Mouse (Mus musculus) C2C12 (cell line): ENCODE data around the gene Rbl2. TPM values are rescaled to one million over a fixed set of nuclear protein-coding genes. Genes with fewer than 3 reads are reported as not detected.

Experiments used
- H3K27me3 ChIP-seq: one replicate; pipeline ENCODE4 v1.6.1; 2011; ENCODE audit not compliant: control insufficient read depth, insufficient read depth, insufficient read length
- H3K36me3 ChIP-seq: one replicate; pipeline ENCODE4 v1.6.1; 2011; ENCODE audit not compliant: control insufficient read depth, insufficient read depth
- H3K4me3 ChIP-seq: one replicate; pipeline ENCODE4 v1.5.1; 2011; ENCODE audit warnings: mild to moderate bottlenecking, control low read depth; ENCODE audit not compliant: poor library complexity, insufficient read depth, severe bottlenecking
- H3K79me2 ChIP-seq: one replicate; pipeline ENCODE4 v1.6.1; 2011; ENCODE audit not compliant: control insufficient read depth, insufficient read depth
- H3K79me3 ChIP-seq: one replicate; pipeline ENCODE4 v1.6.1; 2011; ENCODE audit warnings: low read depth, control low read depth
- H3ac ChIP-seq: one replicate; pipeline ENCODE3; 2011; ENCODE audit warnings: low read depth; ENCODE audit not compliant: control insufficient read depth, insufficient read length
- CEBPB ChIP-seq: IDR thresholded peaks from one replicate; pipeline ENCODE4 v1.6.1; 2011; ENCODE audit warnings: low read depth, mild to moderate bottlenecking, control low read depth, moderate library complexity
- CTCF ChIP-seq: IDR thresholded peaks from one replicate; pipeline ENCODE4 v1.5.1; 2011; ENCODE audit not compliant: control insufficient read depth, insufficient read depth, insufficient read length
- FOSL1 ChIP-seq: IDR thresholded peaks from one replicate; pipeline ENCODE4 v1.8.0; 2011; ENCODE audit warnings: mild to moderate bottlenecking, low read length; ENCODE audit not compliant: poor library complexity, insufficient read depth, severe bottlenecking
- MAX ChIP-seq: IDR thresholded peaks from one replicate; pipeline ENCODE4 v1.6.1; 2011; ENCODE audit warnings: mild to moderate bottlenecking, control low read depth
- MYOD1 ChIP-seq: IDR thresholded peaks from one replicate; pipeline ENCODE4 v1.6.1; 2011; ENCODE audit warnings: low read depth; ENCODE audit not compliant: control insufficient read depth, insufficient read length
- MYOG ChIP-seq: IDR thresholded peaks from one replicate; pipeline ENCODE4 v1.6.1; 2011; ENCODE audit not compliant: control insufficient read depth, insufficient read length; ENCODE audit errors: extremely low read depth
- USF1 ChIP-seq: IDR thresholded peaks from one replicate; pipeline ENCODE4 v1.6.1; 2011; ENCODE audit warnings: low read depth, mild to moderate bottlenecking, control low read depth, moderate library complexity
- polyA plus RNA-seq: library from polyadenylated mRNA; unstranded; fragments of >200 nt; fragmentation: generic; extraction: Trizol; gene quantifications from one replicate; pipeline ENCODE4 v1.2.1, GENCODE M21; 2012; ENCODE audit warnings: missing spikeins

Rbl2 gene
- polyA plus RNA-seq, 1 experiment = 4.7 TPM

DNA sequence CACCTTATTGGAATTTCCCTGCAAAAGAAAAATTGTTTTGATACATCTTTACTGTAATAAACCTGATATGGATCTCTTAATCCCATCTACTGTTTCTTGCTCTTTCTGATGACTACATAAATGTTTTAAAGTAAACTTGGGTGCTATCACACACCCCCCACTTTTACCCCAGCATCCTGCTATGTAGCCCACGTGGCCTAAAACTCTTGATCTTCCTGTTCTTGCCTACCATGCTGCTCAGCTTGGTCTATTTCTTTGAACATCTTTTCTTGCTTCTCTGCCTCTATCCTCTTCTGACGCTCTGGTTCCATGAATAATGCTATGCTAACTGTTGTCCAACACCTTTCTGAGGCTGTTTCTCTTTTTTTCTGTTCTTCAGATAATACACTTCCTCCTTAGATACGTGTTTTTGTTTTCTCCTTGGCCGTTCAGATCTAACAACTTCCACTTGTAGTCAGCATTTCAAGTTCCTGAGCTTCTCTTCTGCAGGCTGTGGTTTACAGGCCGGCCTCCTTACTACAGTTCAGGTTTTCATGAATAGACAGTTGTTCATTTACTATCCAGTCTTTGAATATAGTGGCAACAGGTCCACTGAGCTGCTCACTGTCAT lies 42.1 kb downstream of the Rbl2 start:
- no peaks in the 10 kb centered on the region for H3K79me2 ChIP-seq
- H3K36me3 ChIP-seq = peaks cover 18% of the 10 kb centered on the region
- TF ChIP-seq MYOD1 = no peak
- no peak for TF ChIP-seq CTCF
- no peak for TF ChIP-seq CEBPB
- no peak for TF ChIP-seq USF1
- TF ChIP-seq FOSL1 = no peak
- no peak for TF ChIP-seq MYOG
- TF ChIP-seq MAX = no peak
- H3K79me3 ChIP-seq = no peaks in the 10 kb centered on the region
- H3K27me3 ChIP-seq = no peaks in the 10 kb centered on the region
- H3ac ChIP-seq = no peak overlapping the region
- no peak overlapping the region for H3K4me3 ChIP-seq

DNA sequence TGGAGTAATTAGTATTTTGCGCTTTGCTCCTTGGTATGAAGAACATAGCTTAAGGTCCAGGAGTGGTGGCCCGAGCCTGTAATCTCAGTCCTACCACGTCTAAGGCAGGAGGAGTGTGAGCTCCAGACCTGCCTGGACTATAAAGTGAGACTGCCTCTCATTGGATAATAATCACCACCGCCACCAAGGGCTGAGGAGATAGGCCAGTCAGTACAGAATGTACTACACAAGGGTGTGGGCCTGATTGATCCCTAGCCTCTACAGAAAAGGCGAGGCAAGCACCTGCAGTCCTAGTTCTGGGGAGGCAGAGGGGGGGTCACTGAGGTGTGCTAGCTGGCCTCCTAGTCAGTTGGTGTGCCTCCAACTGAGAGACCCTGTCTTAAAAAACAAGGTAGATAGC lies 44.6 kb downstream of the Rbl2 start:
- Histone ChIP-seq H3K79me3 (no peaks in the 10 kb centered on the region), H3K4me3 (no peak overlapping the region), H3ac (no peak overlapping the region), H3K27me3 (no peaks in the 10 kb centered on the region), H3K79me2 (no peaks in the 10 kb centered on the region), H3K36me3 (peaks cover 32% of the 10 kb centered on the region)
- no peak for TF ChIP-seq CTCF
- no peak for TF ChIP-seq CEBPB
- no peak for TF ChIP-seq FOSL1
- TF ChIP-seq MYOG = no peak
- no peak for TF ChIP-seq USF1
- no peak for TF ChIP-seq MYOD1
- TF ChIP-seq MAX = no peak

- no peaks in the 10 kb centered on the region for H3K79me3 ChIP-seq
- no peaks in the 10 kb centered on the region for H3K79me2 ChIP-seq
- no peaks in the 10 kb centered on the region for H3K27me3 ChIP-seq
- H3K36me3 ChIP-seq = peaks cover 36% of the 10 kb centered on the region
- TF ChIP-seq CTCF (no peak), MYOD1 (no peak), MYOG (no peak), FOSL1 (no peak), USF1 (no peak), CEBPB (no peak), MAX (no peak)
- no peak overlapping the region for H3K4me3 ChIP-seq
- no peak overlapping the region for H3ac ChIP-seq
Observed at GRCm38 (mm10) chr8:91114910-91115309, 45.1 kb downstream of the Rbl2 start.

DNA sequence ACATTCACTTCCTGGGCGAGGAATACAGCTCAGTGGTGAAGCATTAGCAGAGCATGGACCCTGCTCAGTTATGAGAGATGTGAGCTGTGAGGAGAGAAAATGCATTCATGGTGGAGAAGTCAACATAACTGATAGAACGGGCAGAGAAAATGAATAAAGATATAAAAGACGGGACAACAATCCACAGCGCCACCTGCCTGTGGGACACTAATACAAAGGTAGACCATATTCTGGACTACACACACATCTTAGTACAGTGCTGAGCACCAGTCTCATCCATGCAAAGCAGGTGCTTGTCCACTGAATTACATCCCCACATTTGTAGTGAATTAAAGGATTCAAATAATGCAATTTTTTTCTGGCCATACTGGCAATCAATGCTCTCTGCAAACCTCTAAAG lies 47.7 kb downstream of the Rbl2 start:
- TF ChIP-seq USF1 = no peak
- no peak for TF ChIP-seq CEBPB
- TF ChIP-seq MYOD1 = no peak
- TF ChIP-seq MYOG = no peak
- no peak for TF ChIP-seq MAX
- no peak for TF ChIP-seq FOSL1
- TF ChIP-seq CTCF = no peak
- Histone ChIP-seq H3K27me3 (no peaks in the 10 kb centered on the region), H3K4me3 (no peak overlapping the region), H3K79me2 (no peaks in the 10 kb centered on the region), H3K36me3 (peaks cover 43% of the 10 kb centered on the region), H3ac (no peak overlapping the region), H3K79me3 (no peaks in the 10 kb centered on the region)

DNA sequence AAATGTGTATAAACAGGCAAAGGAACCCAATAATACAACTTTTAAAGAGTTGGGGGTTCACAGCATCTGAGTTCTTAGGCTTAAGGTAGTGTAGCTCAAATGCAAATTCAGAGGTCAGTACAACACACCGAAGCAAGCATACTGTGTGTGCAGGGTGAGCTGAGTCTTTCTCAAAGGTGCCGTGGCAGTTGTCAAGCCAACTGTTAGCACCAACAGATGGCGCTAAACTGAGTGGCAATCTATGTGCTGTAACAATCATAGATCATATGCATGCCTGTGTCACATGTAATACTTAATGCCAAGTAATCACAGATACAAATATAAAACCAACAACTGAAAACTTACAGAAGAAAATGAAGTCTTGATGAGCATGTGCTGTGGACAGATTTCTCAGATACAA lies 48.3 kb downstream of the Rbl2 start:
- Histone ChIP-seq H3K79me3 (no peaks in the 10 kb centered on the region), H3ac (no peak overlapping the region), H3K4me3 (no peak overlapping the region), H3K79me2 (no peaks in the 10 kb centered on the region), H3K27me3 (no peaks in the 10 kb centered on the region), H3K36me3 (peaks cover 47% of the 10 kb centered on the region)
- TF ChIP-seq MYOG (no peak), USF1 (no peak), CTCF (peak; percentile 16), FOSL1 (no peak), MAX (no peak), CEBPB (no peak)

DNA sequence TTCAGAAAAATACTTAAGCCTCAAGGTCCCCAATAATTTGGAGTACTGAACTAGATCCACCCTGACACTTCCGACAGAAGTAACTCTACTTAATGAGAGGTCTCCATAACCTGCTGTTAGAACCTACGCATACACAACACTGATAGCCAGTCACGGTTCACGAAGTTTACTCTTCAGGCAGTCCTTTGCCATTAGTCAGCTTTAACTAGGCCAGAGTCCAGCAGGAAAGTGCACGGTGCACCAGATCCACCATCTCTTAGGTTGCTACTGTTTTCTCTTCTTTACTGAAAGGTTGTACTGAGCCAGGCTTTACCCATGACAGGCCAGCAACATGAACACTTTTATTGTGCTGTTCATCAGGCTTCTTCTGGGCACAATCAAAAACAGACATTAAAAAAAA lies 54.5 kb downstream of the Rbl2 start:
- H3K79me3 ChIP-seq = no peaks in the 10 kb centered on the region
- H3K27me3 ChIP-seq = no peaks in the 10 kb centered on the region
- H3ac ChIP-seq = no peak overlapping the region
- TF ChIP-seq MAX = no peak
- no peak for TF ChIP-seq CTCF
- no peak for TF ChIP-seq CEBPB
- H3K4me3 ChIP-seq = no peak overlapping the region
- H3K36me3 ChIP-seq = peaks cover 53% of the 10 kb centered on the region
- no peaks in the 10 kb centered on the region for H3K79me2 ChIP-seq
